Mouse (Mus musculus) testis, adult 2 months (tissue): ENCODE data around the gene Vmn1r38.

ENCODE experiments used
- CTCF ChIP-seq: fragments of 200-500 bp; IDR thresholded peaks from 2 replicates; pipeline ENCODE4 v1.5.1; 2012; ENCODE audit warnings: low read depth, mild to moderate bottlenecking, inconsistent platforms, low read length, moderate library complexity; ENCODE audit not compliant: control insufficient read depth, insufficient read depth, insufficient replicate concordance
- POLR2A ChIP-seq: fragments of 200-500 bp; IDR thresholded peaks from 2 replicates; pipeline ENCODE4 v1.6.1; 2012; ENCODE audit warnings: low read depth, mild to moderate bottlenecking, inconsistent platforms, low read length, moderate library complexity; ENCODE audit not compliant: control insufficient read depth

- no peak for TF ChIP-seq CTCF
- no peak for TF ChIP-seq POLR2A
These were observed 23.9 kb upstream of the Vmn1r38 start for GRCm38 (mm10) chr6:66806311-66806710.
